Mouse (Mus musculus) liver, embryonic 15.5 days (tissue): ENCODE measurements around the gene Tecpr1. TPM values are rescaled to one million over a fixed set of nuclear protein-coding genes. Genes with fewer than 3 reads are reported as not detected.

Source experiments
- ATAC-seq: fragments of 200-750 bp; cut with Nextera tagmentation; 2 replicates; pipeline ENCODE4 v1.8.0; 2017; ENCODE audit warnings: moderate number of reproducible peaks, mild to moderate bottlenecking, moderate library complexity; ENCODE audit not compliant: insufficient read depth
- H3K27ac ChIP-seq: fragments of 300-500 bp; sonication (generic); replicated peaks from 2 replicates; pipeline ENCODE4 v1.5.1; 2015; ENCODE audit warnings: mild to moderate bottlenecking, inconsistent platforms
- H3K27me3 ChIP-seq: fragments of 300-500 bp; sonication (generic); 2 replicates; pipeline ENCODE4 v1.6.1; 2015; ENCODE audit warnings: mild to moderate bottlenecking, inconsistent platforms
- H3K36me3 ChIP-seq: fragments of 300-500 bp; sonication (generic); replicated peaks from 2 replicates; pipeline ENCODE4 v1.6.1; 2015; ENCODE audit warnings: moderate library complexity, mild to moderate bottlenecking, inconsistent platforms
- H3K4me1 ChIP-seq: fragments of 300-500 bp; sonication (generic); replicated peaks from 2 replicates; pipeline ENCODE4 v1.6.1; 2015; ENCODE audit warnings: inconsistent platforms
- H3K4me2 ChIP-seq: fragments of 300-500 bp; sonication (generic); 2 replicates; pipeline ENCODE4 v1.6.1; 2015; ENCODE audit warnings: moderate library complexity, mild to moderate bottlenecking, inconsistent platforms
- H3K4me3 ChIP-seq: fragments of 300-500 bp; sonication (generic); replicated peaks from 2 replicates; pipeline ENCODE4 v1.5.1; 2015; ENCODE audit warnings: mild to moderate bottlenecking, inconsistent platforms
- H3K9ac ChIP-seq: fragments of 300-500 bp; sonication (generic); 2 replicates; pipeline ENCODE4 v1.6.1; 2015; ENCODE audit warnings: moderate library complexity, mild to moderate bottlenecking, inconsistent platforms
- H3K9me3 ChIP-seq: fragments of 300-500 bp; sonication (generic); replicated peaks from 2 replicates; pipeline ENCODE4 v1.6.1; 2016; ENCODE audit warnings: inconsistent platforms
- WGBS: fragments of 180-500 bp; shearing (Covaris S2); methylation state at CpG from one replicate; pipeline ENCODE4 v1.1.7; 2015; ENCODE audit warnings: mixed read lengths; ENCODE audit not compliant: insufficient replicate concordance; 5-methylcytosine and 5-hydroxymethylcytosine counted together
- polyA plus RNA-seq: library from polyadenylated mRNA; unstranded; fragments of >200 nt; fragmentation: Nextera tagmentation; extraction: Ambion mirVana; gene quantifications from 2 replicates; pipeline ENCODE4 v1.2.1, GENCODE M21; 2015

Tecpr1 gene
- polyA plus RNA-seq, 1 experiment from 2014 or later = 3.1 TPM

GRCm38 (mm10) chr5:144169275-144169975 is 54.0 kb downstream of the Tecpr1 start:
- Histone ChIP-seq H3K4me2 (no peak overlapping the region), H3K9me3 (no peaks in the 10 kb centered on the region), H3K4me3 (no peak overlapping the region), H3K27ac (no peak overlapping the region), H3K36me3 (peaks cover 68% of the 10 kb centered on the region), H3K9ac (no peak overlapping the region), H3K27me3 (no peaks in the 10 kb centered on the region), H3K4me1 (no peaks in the 10 kb centered on the region)
- ATAC-seq = no peak
- 86% methylated on average over 8 of the region's 8 CpGs for WGBS

GRCm38 (mm10) chr5:144165756-144166155 is 57.7 kb downstream of the Tecpr1 start:
- Histone ChIP-seq H3K27me3 (no peaks in the 10 kb centered on the region), H3K4me2 (no peak overlapping the region), H3K27ac (no peak overlapping the region), H3K4me3 (no peak overlapping the region), H3K9ac (no peak overlapping the region), H3K4me1 (peaks cover 7% of the 10 kb centered on the region), H3K9me3 (no peaks in the 10 kb centered on the region), H3K36me3 (peaks cover 61% of the 10 kb centered on the region)
- ATAC-seq = no peak
- WGBS = 61% methylated on average over 3 of the region's 3 CpGs

- Histone ChIP-seq H3K27me3 (no peaks in the 10 kb centered on the region), H3K9me3 (no peaks in the 10 kb centered on the region), H3K27ac (no peak overlapping the region), H3K4me2 (no peak overlapping the region), H3K4me1 (peaks cover 9% of the 10 kb centered on the region), H3K9ac (no peak overlapping the region), H3K36me3 (peaks cover 46% of the 10 kb centered on the region), H3K4me3 (no peak overlapping the region)
- no peak for ATAC-seq
- 79% methylated on average over 10 of the region's 10 CpGs for WGBS
Measured at GRCm38 (mm10) chr5:144162813-144163517, 60.5 kb downstream of the Tecpr1 start.

GRCm38 (mm10) chr5:144162080-144162812 is 61.2 kb downstream of the Tecpr1 start:
- Histone ChIP-seq H3K9me3 (no peaks in the 10 kb centered on the region), H3K4me1 (peaks cover 9% of the 10 kb centered on the region), H3K27ac (no peak overlapping the region), H3K9ac (no peak overlapping the region), H3K4me3 (no peak overlapping the region), H3K27me3 (no peaks in the 10 kb centered on the region), H3K36me3 (peaks cover 52% of the 10 kb centered on the region), H3K4me2 (no peak overlapping the region)
- ATAC-seq = peak; percentile 31; the same call in 1 of the 2 replicates
- 32% methylated on average over 5 of the region's 5 CpGs for WGBS

GRCm38 (mm10) chr5:144159137-144159536 is 64.3 kb downstream of the Tecpr1 start:
- Histone ChIP-seq H3K27ac (no peak overlapping the region), H3K4me3 (no peak overlapping the region), H3K27me3 (no peaks in the 10 kb centered on the region), H3K9ac (no peak overlapping the region), H3K9me3 (no peaks in the 10 kb centered on the region), H3K36me3 (peaks cover 35% of the 10 kb centered on the region), H3K4me1 (peaks cover 9% of the 10 kb centered on the region), H3K4me2 (no peak overlapping the region)
- 78% methylated on average over 8 of the region's 8 CpGs for WGBS
- no peak for ATAC-seq

- ATAC-seq = no peak
- no peak overlapping the region for H3K27ac ChIP-seq
- WGBS = 62% methylated on average over 4 of the region's 4 CpGs
Measured at GRCm38 (mm10) chr5:144158604-144159003, 64.8 kb downstream of the Tecpr1 start.

GRCm38 (mm10) chr5:144154528-144154927 is 68.9 kb downstream of the Tecpr1 start:
- H3K27me3 ChIP-seq = no peaks in the 10 kb centered on the region
- ATAC-seq = no peak
- H3K4me3 ChIP-seq = no peak overlapping the region
- no peak overlapping the region for H3K9ac ChIP-seq
- H3K36me3 ChIP-seq = peaks cover 45% of the 10 kb centered on the region
- H3K4me2 ChIP-seq = no peak overlapping the region
- 0 out of 2 replicates have a peak, but pooled peaks cover 2% of the 10 kb centered on the region for H3K4me1 ChIP-seq
- 32% methylated on average over 7 of the region's 7 CpGs for WGBS
- H3K27ac ChIP-seq = no peak overlapping the region
- no peaks in the 10 kb centered on the region for H3K9me3 ChIP-seq

More at GRCm38 (mm10) chr5:144158604-144159003, 64.8 kb downstream of the Tecpr1 start:
- H3K27me3 ChIP-seq = no peaks in the 10 kb centered on the region
- peaks cover 30% of the 10 kb centered on the region for H3K36me3 ChIP-seq
- H3K4me3 ChIP-seq = no peak overlapping the region
- no peak overlapping the region for H3K9ac ChIP-seq
- H3K4me2 ChIP-seq = no peak overlapping the region
- no peaks in the 10 kb centered on the region for H3K9me3 ChIP-seq
- H3K4me1 ChIP-seq = peaks cover 9% of the 10 kb centered on the region

- Histone ChIP-seq H3K27me3 (no peaks in the 10 kb centered on the region), H3K9me3 (no peaks in the 10 kb centered on the region), H3K4me1 (no peaks in the 10 kb centered on the region), H3K4me3 (no peak overlapping the region), H3K4me2 (no peak overlapping the region), H3K27ac (no peak overlapping the region), H3K36me3 (peaks cover 50% of the 10 kb centered on the region), H3K9ac (no peak overlapping the region)
- ATAC-seq = no peak
- 85% methylated on average over 4 of the region's 4 CpGs for WGBS
Measured at GRCm38 (mm10) chr5:144151270-144151669, 72.1 kb downstream of the Tecpr1 start.

GRCm38 (mm10) chr5:144149530-144149929 is 73.9 kb downstream of the Tecpr1 start:
- peaks cover 59% of the 10 kb centered on the region for H3K36me3 ChIP-seq
- no peaks in the 10 kb centered on the region for H3K27me3 ChIP-seq
- H3K4me1 ChIP-seq = no peaks in the 10 kb centered on the region
- no peaks in the 10 kb centered on the region for H3K9me3 ChIP-seq
- ATAC-seq = no peak
- H3K4me3 ChIP-seq = no peak overlapping the region
- no peak overlapping the region for H3K27ac ChIP-seq
- H3K4me2 ChIP-seq = no peak overlapping the region
- 89% methylated on average over 4 of the region's 4 CpGs for WGBS
- no peak overlapping the region for H3K9ac ChIP-seq

- no peak for ATAC-seq
- no peaks in the 10 kb centered on the region for H3K27me3 ChIP-seq
- H3K9ac ChIP-seq = no peak overlapping the region
Measured at GRCm38 (mm10) chr5:144146898-144147297, 76.5 kb downstream of the Tecpr1 start.

More at GRCm38 (mm10) chr5:144146898-144147297, 76.5 kb downstream of the Tecpr1 start:
- Histone ChIP-seq H3K4me2 (no peak overlapping the region), H3K4me3 (no peak overlapping the region), H3K36me3 (peaks cover 60% of the 10 kb centered on the region), H3K27ac (no peak overlapping the region), H3K4me1 (no peaks in the 10 kb centered on the region), H3K9me3 (no peaks in the 10 kb centered on the region)
